Mouse (Mus musculus): ENCODE results near the gene Efcab11.
"Not testable (repeated sequence)": the region's sequence is repeated elsewhere in the genome, so short reads cannot be mapped to it uniquely, and the experiment has no call there.

The Efcab11 gene

GRCm38 (mm10) chr12:99873443-99873842 is 10.8 kb downstream of the Efcab11 start:
- DNase-seq: no peak

- DNase-seq: no peak
Measured at GRCm38 (mm10) chr12:99868821-99869220, 15.4 kb downstream of the Efcab11 start.

- DNase-seq: no peak
Measured at GRCm38 (mm10) chr12:99864613-99865012, 19.6 kb downstream of the Efcab11 start.

- DNase-seq: no peak
Measured at GRCm38 (mm10) chr12:99860981-99861380, 23.3 kb downstream of the Efcab11 start.

GRCm38 (mm10) chr12:99859391-99860100 is 24.7 kb downstream of the Efcab11 start:
- no peak for DNase-seq

- DNase-seq: no peak
Measured at GRCm38 (mm10) chr12:99858664-99859063, 25.6 kb downstream of the Efcab11 start.

GRCm38 (mm10) chr12:99856011-99856410 is 28.2 kb downstream of the Efcab11 start:
- no peak for DNase-seq

- DNase-seq: no peak
Measured at GRCm38 (mm10) chr12:99853323-99854258, 30.6 kb downstream of the Efcab11 start.

- DNase-seq: no peak
Measured at GRCm38 (mm10) chr12:99849996-99850395, 34.2 kb downstream of the Efcab11 start.

GRCm38 (mm10) chr12:99844951-99845350 is 39.3 kb downstream of the Efcab11 start:
- DNase-seq: no peak

GRCm38 (mm10) chr12:99838703-99839102 is 45.5 kb downstream of the Efcab11 start:
- no peak for DNase-seq

GRCm38 (mm10) chr12:99838109-99838508 is 46.1 kb downstream of the Efcab11 start:
- no peak for DNase-seq

- DNase-seq: no peak
Measured at GRCm38 (mm10) chr12:99837528-99837927, 46.7 kb downstream of the Efcab11 start.

- peak; percentile 52 for DNase-seq
Measured at GRCm38 (mm10) chr12:99836404-99837131, 47.7 kb downstream of the Efcab11 start.

GRCm38 (mm10) chr12:99833476-99833875 is 50.8 kb downstream of the Efcab11 start:
- DNase-seq: no peak

- peak; percentile 14 for DNase-seq
Measured at GRCm38 (mm10) chr12:99822591-99822990, 61.6 kb downstream of the Efcab11 start.

- no peak for DNase-seq
Measured at GRCm38 (mm10) chr12:99821309-99821934, 62.8 kb downstream of the Efcab11 start.

- no peak for DNase-seq
Measured at GRCm38 (mm10) chr12:99819186-99819974, 64.9 kb downstream of the Efcab11 start.

- not testable (repeated sequence) for DNase-seq
Measured at GRCm38 (mm10) chr12:99818006-99818405, 66.2 kb downstream of the Efcab11 start.

- no peak for DNase-seq
Measured at GRCm38 (mm10) chr12:99815244-99815643, 69.0 kb downstream of the Efcab11 start.

- no peak for DNase-seq
Measured at GRCm38 (mm10) chr12:99807891-99808290, 76.3 kb downstream of the Efcab11 start.

GRCm38 (mm10) chr12:99806741-99807140 is 77.5 kb downstream of the Efcab11 start:
- DNase-seq: not testable (repeated sequence)

All from right cerebral cortex, adult 18-20 months (tissue).